ENCODE assay signal across 25 mouse cellular contexts in genomic region chr14:116698437-116698836, GRCm38 (mm10).
DNase-seq lines count a peak whose midpoint lies in the region; ATAC-seq and TF ChIP-seq lines count a peak whose summit lies in the region.
"Had no signal": no experiment of that assay in that cellular context is flagged by ENCODE, and none has a peak within 500 bp of the region (broad histone marks: within the 10 kb centered on the region; RNA-seq: fewer than 3 reads in every experiment).

No protein-coding gene starts in this region.

- no peak for TF ChIP-seq CTCF in brain, embryonic 14.5 days (IDR thresholded peaks at IDR 0.05; ENCODE audit: borderline replicate concordance, extremely low read depth, insufficient read depth, insufficient read length)

- no peak for TF ChIP-seq POLR2A in brain, embryonic 14.5 days (IDR thresholded peaks at IDR 0.05; ENCODE audit: borderline replicate concordance, extremely low read depth, insufficient read depth, insufficient read length, poor library complexity, severe bottlenecking)

- no peaks in the 10 kb centered on the region for H3K27me3 ChIP-seq in forebrain, embryonic 12.5 days
- no peaks in the 10 kb centered on the region for H3K27me3 ChIP-seq in forebrain, embryonic 10.5 days (ENCODE audit: poor library complexity, severe bottlenecking)
- no peaks in the 10 kb centered on the region for H3K27me3 ChIP-seq in forebrain, embryonic 16.5 days (replicated peaks; ENCODE audit: control insufficient read depth, insufficient read depth, low read length)
- H3K27me3 ChIP-seq: CH12.LX; embryonic facial prominence, embryonic 12.5 days; embryonic facial prominence, embryonic 15.5 days; hindbrain, embryonic 12.5 days; hindbrain, embryonic 15.5 days had no signal

- no peak overlapping the region for H3K27ac ChIP-seq in forebrain, embryonic 12.5 days
- no peak overlapping the region for H3K27ac ChIP-seq in forebrain, embryonic 10.5 days
- no peak overlapping the region for H3K27ac ChIP-seq in forebrain, embryonic 16.5 days (ENCODE audit: low read length)
- H3K27ac ChIP-seq: embryonic facial prominence, embryonic 12.5 days; embryonic facial prominence, embryonic 15.5 days; gastrocnemius, adult 2 months; hindbrain, embryonic 12.5 days; hindbrain, embryonic 15.5 days had no signal

- no peak overlapping the region for H3K9ac ChIP-seq in forebrain, embryonic 12.5 days
- no peak overlapping the region for H3K9ac ChIP-seq in forebrain, embryonic 16.5 days (replicated peaks; ENCODE audit: low read depth, low read length)
- H3K9ac ChIP-seq: embryonic facial prominence, embryonic 12.5 days; embryonic facial prominence, embryonic 15.5 days; hindbrain, embryonic 12.5 days; hindbrain, embryonic 15.5 days had no signal

- DNase-seq in forebrain, embryonic 10.5 days (ENCODE audit: extremely low spot score, low spot score) = no peak
- peak; percentile 66 for DNase-seq in brain, embryonic 14.5 days (ENCODE audit: low read depth)
- DNase-seq in thymus, postnatal 14 days = no peak
- no peak for DNase-seq in layer of hippocampus, adult 11-12 months (ENCODE audit: low spot score)
- DNase-seq: adrenal gland, postnatal 10 days; adrenal gland, postnatal 36 days; B cell, adult 2 months; cerebellum, adult 11 months; cerebellum, adult 2 months; cerebellum, adult 9-11 months; cerebellum, postnatal 25 days; gastrocnemius, adult 2 months; gastrocnemius, postnatal 14 days; heart, adult 11 months had no signal

- ATAC-seq in forebrain, embryonic 12.5 days (ENCODE audit: low FRiP score) = peak; percentile 83; the same call in 1 of the 2 replicates
- ATAC-seq in forebrain, embryonic 16.5 days = peak; percentile 65
- ATAC-seq: intestine, postnatal 0 days; Patski had no signal

- no peaks in the 10 kb centered on the region for H3K36me3 ChIP-seq in forebrain, embryonic 12.5 days (replicated peaks)
- no peaks in the 10 kb centered on the region for H3K36me3 ChIP-seq in forebrain, embryonic 10.5 days (replicated peaks)
- no peaks in the 10 kb centered on the region for H3K36me3 ChIP-seq in forebrain, embryonic 16.5 days (ENCODE audit: control insufficient read depth, insufficient read depth)
- H3K36me3 ChIP-seq: embryonic facial prominence, embryonic 12.5 days; embryonic facial prominence, embryonic 15.5 days; G1E; hindbrain, embryonic 12.5 days; hindbrain, embryonic 15.5 days had no signal

- H3K4me3 ChIP-seq in forebrain, embryonic 12.5 days (replicated peaks) = no peak overlapping the region
- no peak overlapping the region for H3K4me3 ChIP-seq in forebrain, embryonic 10.5 days
- no peak overlapping the region for H3K4me3 ChIP-seq in forebrain, embryonic 16.5 days (replicated peaks; ENCODE audit: low read length)
- H3K4me3 ChIP-seq: embryonic facial prominence, embryonic 12.5 days; embryonic facial prominence, embryonic 15.5 days; gastrocnemius, adult 2 months; hindbrain, embryonic 12.5 days; hindbrain, embryonic 15.5 days had no signal

- WGBS in forebrain, embryonic 12.5 days = 33% methylated on average over 7 of the region's 7 CpGs
- 60% methylated on average over 7 of the region's 7 CpGs for WGBS in forebrain, embryonic 10.5 days
- 16% methylated on average over 7 of the region's 7 CpGs for WGBS in forebrain, embryonic 16.5 days

- H3K4me2 ChIP-seq in forebrain, embryonic 12.5 days = no peak overlapping the region
- no peak overlapping the region for H3K4me2 ChIP-seq in forebrain, embryonic 16.5 days (ENCODE audit: low read length)
- H3K4me2 ChIP-seq: embryonic facial prominence, embryonic 12.5 days; embryonic facial prominence, embryonic 15.5 days; heart, embryonic 11.5 days; hindbrain, embryonic 12.5 days; hindbrain, embryonic 15.5 days had no signal

- no peaks in the 10 kb centered on the region for H3K4me1 ChIP-seq in forebrain, embryonic 12.5 days
- H3K4me1 ChIP-seq in forebrain, embryonic 10.5 days = peaks cover 10% of the 10 kb centered on the region
- peaks cover 3% of the 10 kb centered on the region; the same call in 1 of the 2 replicates for H3K4me1 ChIP-seq in forebrain, embryonic 16.5 days (replicated peaks; ENCODE audit: control insufficient read depth, insufficient read depth, low read length)
- H3K4me1 ChIP-seq: embryonic facial prominence, embryonic 12.5 days; embryonic facial prominence, embryonic 15.5 days; hindbrain, embryonic 12.5 days; hindbrain, embryonic 15.5 days had no signal

- H3K9me3 ChIP-seq in forebrain, embryonic 12.5 days = no peaks in the 10 kb centered on the region
- no peaks in the 10 kb centered on the region for H3K9me3 ChIP-seq in forebrain, embryonic 10.5 days
- H3K9me3 ChIP-seq in forebrain, embryonic 16.5 days (ENCODE audit: control insufficient read depth, low read length) = no peaks in the 10 kb centered on the region
- H3K9me3 ChIP-seq: embryonic facial prominence, embryonic 12.5 days; embryonic facial prominence, embryonic 15.5 days; hindbrain, embryonic 12.5 days; hindbrain, embryonic 15.5 days had no signal
